15 mouse cellular contexts compared by ENCODE assay signal in genomic region chr6:94594096-94594665, GRCm38 (mm10).
A peak's percentile ranks its signal among the peaks of the same experiment; 100 is the strongest.
DNase-seq lines count a peak whose midpoint lies in the region; ATAC-seq and TF ChIP-seq lines count a peak whose summit lies in the region.
"Had no signal": no experiment of that assay in that cellular context is flagged by ENCODE, and none has a peak within 500 bp of the region (broad histone marks: within the 10 kb centered on the region; RNA-seq: fewer than 3 reads in every experiment).

No protein-coding gene starts in this region.

- no peak overlapping the region for H3K9ac ChIP-seq in hindbrain, embryonic 16.5 days (ENCODE audit: low read depth, low read length)
- no peak overlapping the region for H3K9ac ChIP-seq in midbrain, embryonic 14.5 days (replicated peaks; ENCODE audit: low read length)
- H3K9ac ChIP-seq: liver, embryonic 15.5 days; midbrain, embryonic 12.5 days had no signal

- no peak for ATAC-seq in hindbrain, embryonic 16.5 days
- no peak for ATAC-seq in midbrain, embryonic 14.5 days (ENCODE audit: low FRiP score, low TSS enrichment)
- ATAC-seq: inflammation-experienced regulatory T-cells, adult 6 months; Patski had no signal

- H3K27ac ChIP-seq in gastrocnemius, adult 2 months, result peak overlapping the region; percentile 84
- peak overlapping the region; percentile 37; the same call in 1 of the 2 replicates for H3K27ac ChIP-seq in hindbrain, embryonic 10.5 days
- H3K27ac ChIP-seq in hindbrain, embryonic 16.5 days (ENCODE audit: low read depth, low read length), result no peak overlapping the region
- H3K27ac ChIP-seq in midbrain, embryonic 10.5 days (replicated peaks), result 0 out of 2 replicates have a peak overlapping the region, but pooled peaks have one; percentile 24
- H3K27ac ChIP-seq in midbrain, embryonic 14.5 days (replicated peaks; ENCODE audit: low read depth, low read length), result no peak overlapping the region
- H3K27ac ChIP-seq in embryonic facial prominence, embryonic 10.5 days (replicated peaks), result peak overlapping the region; percentile 32; the same call in 1 of the 2 replicates
- H3K27ac ChIP-seq: liver, embryonic 15.5 days; midbrain, embryonic 12.5 days had no signal

- no peaks in the 10 kb centered on the region for H3K9me3 ChIP-seq in hindbrain, embryonic 10.5 days
- no peaks in the 10 kb centered on the region for H3K9me3 ChIP-seq in hindbrain, embryonic 16.5 days (ENCODE audit: control insufficient read depth, low read length)
- H3K9me3 ChIP-seq in midbrain, embryonic 10.5 days (replicated peaks), result no peaks in the 10 kb centered on the region
- H3K9me3 ChIP-seq in midbrain, embryonic 14.5 days (ENCODE audit: control insufficient read depth, low read length), result no peaks in the 10 kb centered on the region
- no peaks in the 10 kb centered on the region for H3K9me3 ChIP-seq in embryonic facial prominence, embryonic 10.5 days
- H3K9me3 ChIP-seq: liver, embryonic 15.5 days; midbrain, embryonic 12.5 days had no signal

- no peak for TF ChIP-seq CTCF in gastrocnemius, adult 2 months (IDR thresholded peaks at IDR 0.05)

- 78% methylated on average over 6 of the region's 6 CpGs for WGBS in hindbrain, embryonic 10.5 days
- WGBS in hindbrain, embryonic 16.5 days, result 64% methylated on average over 6 of the region's 6 CpGs
- WGBS in midbrain, embryonic 10.5 days, result 79% methylated on average over 6 of the region's 6 CpGs
- 79% methylated on average over 6 of the region's 6 CpGs for WGBS in midbrain, embryonic 14.5 days
- WGBS in embryonic facial prominence, embryonic 10.5 days, result 74% methylated on average over 6 of the region's 6 CpGs

- 0 out of 2 replicates have a peak, but pooled peaks cover 3% of the 10 kb centered on the region for H3K36me3 ChIP-seq in hindbrain, embryonic 10.5 days
- H3K36me3 ChIP-seq in hindbrain, embryonic 16.5 days (ENCODE audit: control insufficient read depth, insufficient read depth, low read length), result 0 out of 2 replicates have a peak, but pooled peaks cover 1% of the 10 kb centered on the region
- 0 out of 2 replicates have a peak, but pooled peaks cover 3% of the 10 kb centered on the region for H3K36me3 ChIP-seq in midbrain, embryonic 10.5 days
- H3K36me3 ChIP-seq in midbrain, embryonic 14.5 days (ENCODE audit: control insufficient read depth, insufficient read depth, low read length), result no peaks in the 10 kb centered on the region
- peaks cover 3% of the 10 kb centered on the region for H3K36me3 ChIP-seq in embryonic facial prominence, embryonic 10.5 days (replicated peaks)
- H3K36me3 ChIP-seq: liver, embryonic 15.5 days; midbrain, embryonic 12.5 days had no signal

- H3K27me3 ChIP-seq in hindbrain, embryonic 10.5 days (ENCODE audit: insufficient read depth, poor library complexity, severe bottlenecking), result no peaks in the 10 kb centered on the region
- no peaks in the 10 kb centered on the region for H3K27me3 ChIP-seq in hindbrain, embryonic 16.5 days (replicated peaks; ENCODE audit: control insufficient read depth, insufficient read depth, low read length)
- H3K27me3 ChIP-seq in midbrain, embryonic 10.5 days (ENCODE audit: low read depth, poor library complexity, severe bottlenecking), result no peaks in the 10 kb centered on the region
- H3K27me3 ChIP-seq in midbrain, embryonic 14.5 days (ENCODE audit: control insufficient read depth, insufficient read depth, low read length), result no peaks in the 10 kb centered on the region
- no peaks in the 10 kb centered on the region for H3K27me3 ChIP-seq in embryonic facial prominence, embryonic 10.5 days (replicated peaks; ENCODE audit: low read depth, poor library complexity, severe bottlenecking)
- H3K27me3 ChIP-seq: liver, embryonic 15.5 days; midbrain, embryonic 12.5 days; Patski had no signal

- intact Hi-C loops in gastrocnemius, adult 2 months (cut with DNase I), result no loop called here
- intact Hi-C loops in gastrocnemius, postnatal 14 days (cut with DNase I; ENCODE audit: low total_unique reads), result no loop called here

- peak; percentile 19 for DNase-seq in gastrocnemius, adult 2 months
- no peak for DNase-seq in gastrocnemius, postnatal 14 days
- peak; percentile 2 for DNase-seq in hindbrain, embryonic 10.5 days (ENCODE audit: low spot score)
- peak; percentile 10 for DNase-seq in midbrain, embryonic 10.5 days (ENCODE audit: low spot score)
- no peak for DNase-seq in midbrain, embryonic 14.5 days
- peak; percentile 9 for DNase-seq in embryonic facial prominence, embryonic 10.5 days (ENCODE audit: low spot score)
- DNase-seq in lung, postnatal 4 days, result no peak
- DNase-seq: B cell, adult 2 months; cerebellum, postnatal 36 days; lung, postnatal 14 days had no signal

- no peak overlapping the region for H3K4me2 ChIP-seq in hindbrain, embryonic 16.5 days (ENCODE audit: low read length)
- no peak overlapping the region for H3K4me2 ChIP-seq in midbrain, embryonic 14.5 days (ENCODE audit: low read length)
- H3K4me2 ChIP-seq: liver, embryonic 15.5 days; midbrain, embryonic 12.5 days had no signal

- peaks cover 36% of the 10 kb centered on the region for H3K4me1 ChIP-seq in hindbrain, embryonic 10.5 days (replicated peaks)
- peaks cover 4% of the 10 kb centered on the region; the same call in 1 of the 2 replicates for H3K4me1 ChIP-seq in hindbrain, embryonic 16.5 days (ENCODE audit: control insufficient read depth, insufficient read depth, low read depth, low read length)
- peaks cover 16% of the 10 kb centered on the region for H3K4me1 ChIP-seq in midbrain, embryonic 10.5 days
- peaks cover 12% of the 10 kb centered on the region; the same call in 1 of the 2 replicates for H3K4me1 ChIP-seq in midbrain, embryonic 14.5 days (ENCODE audit: control insufficient read depth, insufficient read depth, low read length)
- H3K4me1 ChIP-seq in embryonic facial prominence, embryonic 10.5 days, result peaks cover 50% of the 10 kb centered on the region
- H3K4me1 ChIP-seq: liver, embryonic 15.5 days had no signal

- no peak overlapping the region for H3K4me3 ChIP-seq in gastrocnemius, adult 2 months
- no peak overlapping the region for H3K4me3 ChIP-seq in hindbrain, embryonic 10.5 days
- no peak overlapping the region for H3K4me3 ChIP-seq in hindbrain, embryonic 16.5 days (ENCODE audit: low read length)
- no peak overlapping the region for H3K4me3 ChIP-seq in midbrain, embryonic 10.5 days
- H3K4me3 ChIP-seq in midbrain, embryonic 14.5 days (replicated peaks; ENCODE audit: low read depth, low read length), result no peak overlapping the region
- no peak overlapping the region for H3K4me3 ChIP-seq in embryonic facial prominence, embryonic 10.5 days
- H3K4me3 ChIP-seq: liver, embryonic 15.5 days; midbrain, embryonic 12.5 days had no signal

Comparison
In these comparisons a context has a peak if more than half of its experiments do, and no peak if none do; other contexts are left out.
1. DNase-seq: peak in gastrocnemius, adult 2 months (single experiment), hindbrain, embryonic 10.5 days (single experiment), midbrain, embryonic 10.5 days (single experiment) and embryonic facial prominence, embryonic 10.5 days (single experiment); none in gastrocnemius, postnatal 14 days (single experiment), midbrain, embryonic 14.5 days (single experiment) and lung, postnatal 4 days (0 of 2).
2. H3K27ac ChIP-seq: peak in gastrocnemius, adult 2 months (single experiment), hindbrain, embryonic 10.5 days (single experiment), midbrain, embryonic 10.5 days (single experiment) and embryonic facial prominence, embryonic 10.5 days (single experiment); none in hindbrain, embryonic 16.5 days (single experiment) and midbrain, embryonic 14.5 days (single experiment).